Mouse (Mus musculus) left cerebral cortex, adult 9 months (tissue): ENCODE results near the gene 1700008P02Rik.
"Not testable (repeated sequence)": the region's sequence is repeated elsewhere in the genome, so short reads cannot be mapped to it uniquely, and the experiment has no call there.

Experiments used
- DNase-seq, 2 experiments: peaks; one replicate each; pipeline ENCODE4 v3.0.0; 2022; ENCODE audit warnings: low spot score in 2 of 2

1700008P02Rik gene

DNA sequence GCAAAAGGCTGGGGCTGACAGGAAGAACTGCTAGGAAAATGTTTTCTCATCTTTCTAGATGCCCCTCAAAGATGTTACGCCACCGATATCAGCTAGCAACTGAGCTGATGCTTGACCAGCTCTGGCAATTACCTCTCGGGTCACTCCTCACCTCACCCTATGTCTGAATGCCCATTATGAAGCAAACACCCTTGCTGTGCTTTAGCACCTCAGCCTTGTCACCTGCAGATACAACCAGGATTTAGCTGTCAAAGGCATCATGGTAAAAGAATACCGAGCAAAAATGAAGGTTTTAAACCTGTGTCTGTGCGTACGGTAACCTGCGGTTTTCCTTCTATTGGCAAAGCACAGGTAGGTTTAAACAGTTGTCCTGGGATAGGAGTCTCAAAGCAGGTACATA, at the start of gene 1700008P02Rik:
TSS of gene 1700008P02Rik (minus strand) at position 101 of the 400 bp plus-strand sequence.
- no peak for DNase-seq

DNA sequence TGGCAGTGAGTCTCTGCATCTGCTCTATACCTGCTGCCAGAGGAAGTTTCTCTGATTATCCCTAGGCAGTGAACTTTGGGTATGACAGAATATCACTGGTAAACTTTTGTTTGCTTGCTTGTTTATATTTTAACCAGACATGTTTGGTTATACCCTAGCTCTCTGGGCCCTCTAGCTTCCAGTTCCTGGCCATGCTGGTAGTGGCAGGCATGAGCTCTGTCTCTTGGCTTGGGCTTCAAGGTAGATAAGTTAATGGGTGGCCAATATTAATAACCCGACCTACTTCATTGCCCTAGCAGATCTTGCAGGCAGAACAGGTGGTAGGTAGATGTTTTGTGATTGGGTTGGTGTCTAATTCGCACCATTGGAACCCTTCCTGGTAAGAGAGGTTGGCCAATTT, 29.2 kb upstream of the 1700008P02Rik start:
- no peak for DNase-seq

DNA sequence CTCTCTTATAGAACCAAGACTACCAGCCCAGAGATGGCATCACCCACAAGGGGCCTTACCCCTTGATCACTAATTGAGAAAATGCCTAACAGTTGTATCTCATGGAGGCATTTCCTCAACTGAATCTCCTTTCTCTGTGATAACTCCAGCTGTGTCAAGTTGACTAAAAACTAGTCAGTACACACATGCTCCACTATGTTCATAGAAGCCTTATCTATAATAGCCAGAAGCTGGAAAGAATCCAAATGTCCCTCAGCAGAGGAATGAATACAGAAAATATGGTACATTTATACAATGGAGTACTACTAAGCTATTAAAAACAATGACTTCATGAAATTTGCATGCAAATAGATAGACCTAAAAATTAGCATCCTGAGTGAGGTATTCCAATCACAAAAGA, 17.9 kb upstream of the 1700008P02Rik start:
- DNase-seq: not testable (repeated sequence)

DNA sequence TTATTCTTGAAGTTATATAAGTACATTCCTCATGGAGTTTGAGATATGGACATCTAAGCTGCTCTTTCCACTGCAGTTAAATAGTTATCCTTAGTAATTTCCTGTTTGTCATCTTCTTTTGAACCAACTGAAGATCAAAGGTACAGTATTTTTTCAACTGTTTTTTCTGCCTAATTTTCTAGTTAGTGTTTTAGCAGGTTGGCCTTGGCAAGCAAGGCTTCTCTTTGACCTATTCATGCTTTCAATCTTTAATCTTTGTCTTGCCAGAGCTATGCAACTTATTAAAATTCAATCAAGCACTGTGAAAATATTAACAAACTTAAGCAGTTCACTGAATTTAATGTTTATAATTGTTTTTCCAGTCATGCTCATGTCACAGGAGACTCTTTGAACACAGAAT, 14.0 kb upstream of the 1700008P02Rik start:
- DNase-seq: no peak

DNA sequence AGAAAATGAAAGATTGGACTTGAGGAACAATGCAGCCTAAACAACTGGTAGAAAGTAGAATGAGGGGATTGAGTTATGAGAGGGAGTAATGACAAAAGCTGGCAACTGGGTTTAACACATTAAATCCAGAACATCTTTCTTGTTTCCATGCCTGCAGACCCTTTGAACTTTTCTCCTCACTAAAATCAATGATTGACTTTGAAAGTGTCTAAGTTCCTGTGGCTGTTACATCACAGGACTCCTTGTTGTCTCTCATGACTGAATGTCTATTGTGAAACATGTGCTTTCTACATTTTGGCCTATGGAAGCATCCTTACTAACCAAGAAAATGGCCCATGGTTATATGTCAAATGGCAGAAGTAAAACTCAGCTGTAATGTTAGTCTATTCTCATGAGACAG, 2.4 kb downstream of the 1700008P02Rik start:
- no peak for DNase-seq
